Mouse (Mus musculus) testis, postnatal 10 days (tissue): ENCODE results near the gene Ccdc127.

ENCODE experiments used
- DNase-seq: peaks from one replicate; pipeline ENCODE4 v3.0.0; 2021; ENCODE audit warnings: low spot score

Ccdc127 gene

DNA sequence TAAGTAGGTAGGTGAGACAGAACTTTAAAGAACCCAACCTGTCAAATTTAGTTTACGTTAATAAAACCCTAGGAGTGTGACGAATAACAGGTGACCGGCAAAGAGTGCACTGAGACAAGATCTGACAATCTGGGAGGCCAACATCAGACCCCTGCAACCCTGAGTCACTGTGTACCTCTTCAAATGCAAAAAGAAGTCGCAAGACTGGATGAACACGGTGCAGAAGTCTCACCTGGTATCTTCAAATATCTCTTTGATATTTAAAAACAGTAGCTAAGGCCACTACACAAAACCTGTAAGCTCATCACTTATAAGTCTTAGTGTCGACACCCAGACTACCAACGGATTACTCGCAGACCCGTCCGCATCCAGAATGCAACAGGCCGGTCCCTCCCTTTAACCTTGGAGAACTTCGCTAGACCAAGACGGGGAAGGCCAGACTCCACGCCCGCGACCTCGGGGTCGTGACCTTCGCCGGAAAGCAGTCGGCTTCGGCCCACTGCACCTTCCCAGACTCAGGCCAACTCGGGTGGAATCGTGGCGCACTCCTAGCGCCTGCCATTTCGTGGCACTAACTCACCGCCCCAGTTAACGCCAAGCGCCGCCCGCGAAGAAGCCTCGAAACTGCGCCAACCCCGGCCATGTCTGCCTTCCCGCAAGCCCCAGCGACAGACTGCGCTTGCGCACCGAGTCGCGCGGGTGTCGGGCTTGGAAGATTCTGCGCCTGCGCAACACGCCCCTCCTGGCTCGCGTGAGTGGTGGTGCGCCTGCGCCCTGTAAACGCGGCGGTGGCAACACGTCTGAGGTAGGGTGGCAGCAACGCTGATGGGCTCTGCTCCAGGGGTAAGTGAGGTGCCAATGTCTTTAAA is at the start of gene Ccdc127, which contains the start of gene Sdha:
Gene Ccdc127, plus strand, starts transcription at position 744 of the 869 bp plus-strand sequence.
Gene Sdha, minus strand, starts transcription at position 715 of the 869 bp plus-strand sequence.
- peak; percentile 97 for DNase-seq

DNA sequence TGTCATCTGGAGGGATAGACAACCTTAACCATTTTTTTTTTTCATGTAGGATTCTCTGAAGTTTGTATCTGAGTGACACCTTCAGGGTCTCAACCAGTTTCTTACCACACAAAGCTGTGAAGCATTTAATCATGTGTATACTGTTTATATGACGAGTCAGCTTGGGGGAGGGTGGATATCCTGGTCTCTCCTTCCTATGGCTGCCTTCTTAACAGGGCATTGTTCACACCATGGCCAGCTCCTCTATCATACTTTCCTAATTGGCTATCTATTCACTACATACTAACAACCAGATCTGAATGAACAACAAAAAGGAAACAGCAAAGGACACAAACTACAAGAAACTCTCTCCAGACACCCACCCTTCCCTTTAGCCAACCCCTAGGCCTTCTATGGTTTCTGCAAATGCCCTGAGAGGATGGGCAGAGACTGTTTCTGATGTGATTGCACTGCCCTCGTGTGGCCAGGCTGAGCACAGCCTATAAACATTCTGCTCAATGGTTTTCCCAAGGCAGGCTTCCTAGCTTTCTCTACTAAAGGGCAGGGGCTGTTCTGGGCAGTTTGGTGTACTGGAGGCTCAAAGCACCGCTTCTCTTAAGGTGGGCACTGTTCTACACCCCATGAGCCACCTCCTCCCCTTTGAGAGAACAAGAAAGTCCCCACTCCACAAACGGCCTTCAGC is 49.0 kb upstream of the Ccdc127 start:
- DNase-seq: peak; percentile 83

DNA sequence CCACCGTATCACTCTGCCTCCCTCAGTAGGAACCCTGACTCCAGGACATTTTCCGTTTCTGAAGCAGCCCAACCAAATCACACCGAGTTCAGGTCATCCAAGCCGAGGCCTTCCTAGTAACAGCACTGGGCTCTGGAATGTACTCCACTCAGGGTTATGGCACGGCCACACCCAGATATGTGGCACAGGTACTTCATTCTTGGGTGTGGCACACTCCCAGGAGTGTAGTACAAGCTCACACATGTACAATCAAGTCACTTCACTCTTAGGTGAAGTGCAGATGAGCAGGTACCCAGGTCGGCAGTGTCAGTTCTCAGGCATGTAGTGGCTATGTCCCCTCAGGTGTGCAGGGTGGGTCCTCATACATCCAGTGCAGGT is 48.5 kb upstream of the Ccdc127 start:
- no peak for DNase-seq

DNA sequence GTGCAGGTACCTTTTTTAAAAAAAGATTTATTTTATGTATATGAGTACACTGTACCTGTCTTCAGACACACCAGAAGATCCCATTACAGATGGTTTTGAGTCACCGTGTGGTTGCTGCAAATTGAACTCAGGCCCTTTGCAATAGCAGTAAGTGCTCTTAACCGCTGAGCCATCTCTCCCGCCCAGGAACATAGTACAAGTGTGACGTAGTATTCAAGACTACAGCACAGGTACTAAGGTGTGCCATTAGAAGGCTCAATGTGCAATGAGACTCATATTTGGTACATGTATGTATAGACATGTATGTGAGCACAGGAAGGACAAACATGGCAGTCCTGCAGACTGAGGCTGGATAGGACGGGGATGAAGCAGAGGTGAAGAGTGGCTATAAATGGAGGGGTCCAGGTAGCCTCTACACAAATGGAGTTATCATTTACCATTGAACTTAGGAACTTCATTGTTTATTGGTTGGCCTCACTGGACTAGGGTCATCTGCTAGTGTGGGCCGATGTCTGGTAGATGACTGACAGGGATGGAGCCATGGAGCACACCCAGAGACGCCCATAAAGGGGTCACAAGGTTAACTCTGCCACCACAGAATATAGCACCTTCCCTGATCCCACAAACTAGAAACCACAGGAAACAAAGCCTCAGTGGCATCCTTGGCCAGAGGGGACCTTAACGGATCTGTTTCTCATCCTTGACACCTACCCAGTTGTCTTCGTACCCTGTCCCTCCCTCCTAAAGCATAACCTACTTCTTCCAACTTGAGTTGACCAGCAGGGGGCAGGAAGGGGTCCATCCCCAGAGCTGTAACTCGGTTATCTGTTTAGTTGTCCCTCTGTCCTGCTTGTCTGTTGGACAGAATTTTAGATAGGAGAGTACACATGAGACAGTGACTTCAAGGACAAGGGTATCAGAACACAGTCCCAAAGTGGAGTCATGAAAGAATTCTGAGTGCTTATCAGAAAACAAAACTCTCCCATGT is 47.8 kb upstream of the Ccdc127 start:
- DNase-seq: no peak

DNA sequence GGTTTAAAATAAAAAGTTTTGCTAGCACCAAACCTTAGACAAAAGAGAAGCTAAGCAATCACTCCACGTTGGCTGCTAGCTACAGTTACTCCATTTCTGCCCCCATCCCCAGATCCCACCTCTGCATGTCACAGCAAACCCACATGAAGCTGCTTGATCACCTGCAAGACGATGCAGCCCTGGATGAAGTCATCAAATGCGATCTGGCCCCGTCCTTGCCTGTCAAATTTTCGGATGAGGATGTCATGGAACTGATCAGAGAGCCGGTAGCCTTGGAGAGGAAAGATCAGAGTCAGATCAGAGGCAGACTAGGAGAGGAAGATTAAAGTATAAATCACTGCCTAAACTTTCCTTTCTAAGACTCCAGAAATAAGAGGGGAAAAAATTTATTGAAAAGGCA is 44.7 kb upstream of the Ccdc127 start:
- DNase-seq: no peak

DNA sequence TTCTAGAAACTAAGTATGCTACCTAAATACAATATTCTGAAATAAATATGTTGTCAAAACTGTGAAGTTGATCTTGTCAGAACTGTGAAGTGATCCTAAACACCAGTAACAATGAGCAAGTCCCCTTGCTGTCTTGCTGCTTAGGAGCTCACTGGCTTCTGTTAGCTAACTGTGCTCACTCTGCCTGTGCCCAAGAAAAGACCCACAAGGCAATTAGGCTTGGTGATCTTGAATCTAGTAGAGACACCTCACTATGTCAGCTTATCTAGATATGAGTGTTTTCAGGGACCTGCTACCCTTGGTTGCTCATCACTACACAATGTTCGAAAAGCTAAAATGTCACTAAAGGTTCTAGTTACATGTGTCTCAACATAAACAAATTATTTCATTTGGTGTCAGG is 44.3 kb upstream of the Ccdc127 start:
- DNase-seq: no peak

DNA sequence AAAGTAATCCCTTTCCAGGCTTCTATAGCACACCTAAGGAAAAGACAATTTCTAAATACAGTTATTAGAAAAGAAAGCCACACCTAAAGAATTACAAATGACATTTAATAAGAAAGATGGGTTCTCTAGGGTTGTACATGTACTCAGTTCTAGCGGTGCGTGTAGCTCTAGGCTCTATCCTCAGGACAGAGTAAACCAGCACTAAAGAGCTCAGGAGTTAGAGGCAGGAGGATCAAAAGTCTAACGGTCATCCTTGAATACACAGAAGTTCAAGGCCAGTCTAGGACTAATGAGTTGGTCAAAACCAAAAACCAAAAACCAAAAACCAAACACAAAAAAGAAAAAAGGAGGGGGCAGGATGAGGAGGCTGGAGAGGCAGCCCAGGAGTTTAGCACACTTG is 35.5 kb upstream of the Ccdc127 start:
- no peak for DNase-seq

DNA sequence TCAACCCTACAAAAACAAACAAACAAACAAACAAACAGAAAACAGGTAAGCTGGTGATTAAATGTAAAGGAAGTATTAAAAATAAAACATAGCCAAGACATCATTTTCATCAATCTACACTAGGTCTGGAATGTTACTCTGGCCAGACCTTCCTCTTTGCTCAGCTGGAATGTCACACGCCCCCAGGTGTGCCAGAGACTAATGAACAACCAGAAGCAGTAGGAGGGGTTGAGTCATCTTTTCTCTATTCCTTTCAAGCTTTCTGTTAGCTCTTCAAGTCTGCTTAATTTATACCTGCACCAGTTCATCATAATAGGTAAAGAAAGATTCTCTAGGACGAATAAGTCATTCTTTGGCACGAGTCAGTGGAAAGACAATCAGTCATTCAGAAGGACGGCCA is 33.7 kb upstream of the Ccdc127 start:
- no peak for DNase-seq

DNA sequence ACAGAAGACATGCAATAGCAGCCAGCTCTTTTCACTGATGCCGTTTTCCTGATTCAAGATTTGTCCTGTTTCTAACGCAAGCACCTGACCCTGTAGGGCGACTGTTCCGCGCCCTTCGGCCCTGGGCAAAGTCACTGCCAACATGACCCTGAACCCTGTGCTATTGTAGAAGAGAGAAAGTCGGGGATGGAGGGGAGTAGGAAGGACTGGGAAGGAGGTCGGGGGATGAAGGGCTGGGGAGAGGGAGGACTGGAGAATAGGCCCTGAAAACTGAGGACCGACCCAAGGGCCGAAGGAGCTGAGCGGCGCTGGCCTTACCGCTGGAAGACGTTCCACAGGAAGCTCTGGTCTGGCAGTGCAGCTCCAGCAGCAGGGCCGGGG is 33.3 kb upstream of the Ccdc127 start:
- no peak for DNase-seq

DNA sequence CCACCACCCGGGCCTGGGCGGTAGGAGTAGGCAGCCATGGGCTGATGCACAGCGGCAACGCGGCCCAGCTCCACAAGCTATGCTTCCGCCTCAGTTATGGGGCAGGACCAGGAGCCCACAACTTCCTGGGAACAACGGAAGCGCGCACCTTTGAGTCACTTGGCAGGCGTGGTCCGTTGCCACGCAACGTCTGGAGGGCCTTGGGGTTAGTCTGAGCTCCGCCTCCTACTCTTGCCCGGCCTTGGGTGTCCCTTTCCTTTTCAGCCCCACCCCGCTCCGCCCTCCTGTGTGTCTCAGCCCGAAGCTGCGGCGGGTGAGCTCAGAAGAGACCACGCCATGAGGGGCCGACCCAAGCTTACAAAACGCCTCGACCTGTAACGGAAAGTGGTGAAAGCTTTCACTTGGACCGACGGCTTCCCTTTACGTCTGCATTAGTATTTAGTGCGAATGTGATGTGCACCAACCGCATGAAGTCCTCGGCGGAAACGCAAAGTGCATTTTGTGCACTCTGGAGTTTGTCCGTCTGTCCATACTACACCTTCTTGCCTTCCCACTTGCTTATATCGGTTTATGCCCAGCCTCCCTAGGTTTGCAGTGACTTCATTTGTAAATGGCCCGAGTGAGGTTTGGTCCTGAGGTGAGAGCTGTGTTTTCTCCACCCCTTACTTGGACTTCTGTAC is 32.8 kb upstream of the Ccdc127 start, which contains the start of gene Pdcd6:
Gene Pdcd6, minus strand, starts transcription at position 411 of the 680 bp plus-strand sequence.
- DNase-seq: peak; percentile 93

DNA sequence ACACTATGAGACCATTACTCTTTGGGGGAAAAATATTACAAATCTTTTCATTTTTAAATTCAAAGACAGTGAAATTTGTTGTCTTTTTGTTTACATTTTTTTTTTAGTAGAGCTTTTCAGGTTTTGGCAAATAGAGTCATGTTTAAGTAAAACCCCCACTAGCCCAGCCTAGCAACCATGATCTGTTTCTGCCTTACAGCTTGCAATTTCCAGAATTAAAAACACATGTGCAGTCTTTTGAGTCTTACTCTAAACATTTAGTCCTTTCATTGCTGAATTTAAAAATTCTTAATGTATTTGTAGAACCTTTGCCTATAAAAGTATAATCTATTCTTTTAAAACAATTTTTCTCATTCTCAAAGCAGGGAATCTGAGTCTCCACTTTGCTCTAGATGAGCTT is 20.8 kb upstream of the Ccdc127 start:
- DNase-seq: no peak

DNA sequence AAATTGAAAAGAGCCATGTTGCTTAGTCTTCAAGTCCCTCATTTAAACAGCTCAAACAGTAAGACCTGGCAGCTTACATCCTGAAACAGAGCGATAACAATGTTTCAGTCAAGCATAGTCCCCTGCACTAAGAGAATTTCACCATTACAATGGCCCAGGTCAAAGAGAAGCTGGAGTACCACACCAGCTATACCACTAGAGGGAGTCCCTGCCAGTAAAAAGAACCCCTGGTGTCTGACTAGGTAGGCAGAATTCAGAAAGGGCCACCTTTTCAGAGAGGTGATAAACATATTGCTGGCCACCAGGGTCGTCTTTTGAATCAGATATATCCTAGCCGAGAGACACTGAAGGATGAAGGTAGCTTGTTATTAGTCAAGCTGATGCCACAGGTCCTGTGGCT is 9.1 kb upstream of the Ccdc127 start:
- DNase-seq: peak; percentile 47

DNA sequence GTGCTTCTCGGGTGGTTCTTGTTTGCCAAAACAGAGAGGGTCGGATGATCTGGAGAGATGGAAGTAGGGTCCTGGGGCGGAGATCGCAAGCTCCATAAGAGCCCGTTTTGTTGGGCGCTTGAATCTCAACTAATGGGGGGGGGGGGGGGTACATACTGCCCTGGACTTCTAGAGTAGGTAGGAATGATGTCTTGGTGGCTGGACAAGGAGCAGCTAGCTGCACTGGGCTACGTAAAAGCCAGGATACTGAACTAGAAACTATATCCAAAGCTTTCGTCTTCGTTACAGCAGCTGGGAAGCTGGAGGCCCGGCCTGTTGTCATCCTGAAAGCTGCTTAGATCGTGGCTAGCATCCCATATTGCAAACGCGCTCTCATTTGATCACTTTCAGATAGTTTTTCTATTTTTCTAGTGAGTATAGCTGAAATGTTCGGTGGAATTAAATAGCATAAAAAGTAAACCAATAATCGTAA is 362 bp downstream of the Ccdc127 start:
- DNase-seq: no peak

DNA sequence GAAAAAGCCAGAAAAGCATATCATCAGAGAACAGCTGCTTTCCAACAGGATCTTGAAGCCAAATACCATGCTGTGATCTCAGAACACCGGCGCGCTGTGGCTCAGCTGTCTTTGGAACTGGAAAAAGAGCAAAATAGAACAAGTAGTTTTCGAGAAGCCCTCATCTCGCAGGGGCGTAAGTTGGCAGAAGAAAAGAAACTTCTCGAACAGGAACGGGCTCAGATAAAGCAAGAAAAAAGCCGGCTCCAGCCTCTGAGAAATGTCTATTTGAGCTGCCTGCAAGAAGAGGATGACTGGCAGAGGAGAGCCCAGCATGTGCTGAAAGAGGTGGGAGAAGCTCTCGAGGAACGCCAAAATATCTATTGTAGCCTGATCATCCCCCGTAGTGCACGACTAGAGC is 6.4 kb downstream of the Ccdc127 start:
- no peak for DNase-seq

DNA sequence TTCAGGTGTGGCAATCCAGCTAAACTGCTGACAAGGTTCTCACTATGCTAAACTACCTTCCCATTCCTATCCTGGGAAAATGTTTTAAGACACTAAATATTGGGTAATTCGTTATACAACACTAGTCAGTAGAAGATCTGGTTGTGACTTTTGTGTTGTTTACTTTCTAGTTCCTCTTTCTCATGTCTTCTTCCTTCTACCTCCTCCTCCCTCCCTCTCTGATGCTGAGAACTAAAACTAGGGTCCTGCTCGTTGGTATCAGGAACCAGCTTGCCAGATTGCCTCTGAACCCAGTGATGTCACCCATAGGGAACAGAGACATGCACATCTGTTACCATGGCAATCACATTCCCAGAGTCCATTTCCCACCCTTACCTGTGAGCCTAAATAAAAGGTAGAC is 12.1 kb downstream of the Ccdc127 start:
- no peak for DNase-seq

DNA sequence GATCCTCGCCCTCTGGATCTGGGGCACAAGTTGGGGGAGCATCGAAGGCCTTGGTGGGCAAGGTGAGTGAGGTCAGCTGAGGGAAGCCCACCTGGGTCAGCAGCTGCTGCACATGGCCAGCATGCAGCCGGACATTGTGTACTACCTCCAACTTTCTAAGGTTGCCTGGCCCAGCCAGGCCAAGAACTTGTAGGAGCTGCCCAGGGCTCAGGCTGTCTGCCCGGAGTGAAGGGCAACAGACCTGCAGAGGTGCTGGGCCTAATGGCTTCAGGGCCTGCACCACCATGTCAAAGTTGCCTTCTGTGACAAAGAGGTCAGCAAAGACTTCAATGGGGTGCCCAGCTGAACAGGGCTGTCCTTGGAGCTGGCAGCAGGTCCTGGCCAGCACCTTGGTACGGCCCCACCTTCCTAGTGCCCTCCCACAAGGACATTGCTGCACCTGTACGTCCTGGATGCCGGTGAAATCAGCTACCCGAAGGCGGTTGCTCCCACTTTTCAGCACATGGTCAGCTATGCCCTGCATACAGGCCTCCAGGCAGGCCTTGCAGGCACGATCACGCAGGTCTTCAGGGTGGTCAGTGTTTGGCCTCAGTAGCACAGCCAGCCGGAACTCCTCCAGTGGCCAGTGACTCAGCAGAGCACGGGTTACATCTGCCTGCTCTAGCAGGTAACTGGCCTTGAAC is 13.2 kb downstream of the Ccdc127 start:
- no peak for DNase-seq

DNA sequence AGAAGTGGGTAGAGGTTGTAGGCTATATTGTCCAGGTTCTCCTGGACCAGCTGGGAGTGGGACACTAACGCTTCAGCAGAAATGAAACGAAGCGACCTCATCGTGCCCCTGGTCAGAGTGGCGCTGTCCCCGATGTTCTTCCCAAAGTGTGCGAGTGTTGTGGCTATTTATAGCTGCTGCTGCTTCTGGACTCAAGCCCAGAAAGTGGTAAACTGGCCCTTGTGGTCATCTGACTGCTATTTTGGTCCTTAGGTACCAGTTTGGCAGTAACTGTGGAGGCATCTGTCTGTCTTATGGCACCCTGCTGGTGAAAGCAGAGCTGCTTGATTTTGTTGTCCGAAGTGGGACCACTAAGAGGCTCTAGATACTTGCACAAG is 13.7 kb downstream of the Ccdc127 start, which contains the start of gene Lrrc14b:
Gene Lrrc14b, minus strand, starts transcription at position 147 of the 377 bp plus-strand sequence.
- no peak for DNase-seq

DNA sequence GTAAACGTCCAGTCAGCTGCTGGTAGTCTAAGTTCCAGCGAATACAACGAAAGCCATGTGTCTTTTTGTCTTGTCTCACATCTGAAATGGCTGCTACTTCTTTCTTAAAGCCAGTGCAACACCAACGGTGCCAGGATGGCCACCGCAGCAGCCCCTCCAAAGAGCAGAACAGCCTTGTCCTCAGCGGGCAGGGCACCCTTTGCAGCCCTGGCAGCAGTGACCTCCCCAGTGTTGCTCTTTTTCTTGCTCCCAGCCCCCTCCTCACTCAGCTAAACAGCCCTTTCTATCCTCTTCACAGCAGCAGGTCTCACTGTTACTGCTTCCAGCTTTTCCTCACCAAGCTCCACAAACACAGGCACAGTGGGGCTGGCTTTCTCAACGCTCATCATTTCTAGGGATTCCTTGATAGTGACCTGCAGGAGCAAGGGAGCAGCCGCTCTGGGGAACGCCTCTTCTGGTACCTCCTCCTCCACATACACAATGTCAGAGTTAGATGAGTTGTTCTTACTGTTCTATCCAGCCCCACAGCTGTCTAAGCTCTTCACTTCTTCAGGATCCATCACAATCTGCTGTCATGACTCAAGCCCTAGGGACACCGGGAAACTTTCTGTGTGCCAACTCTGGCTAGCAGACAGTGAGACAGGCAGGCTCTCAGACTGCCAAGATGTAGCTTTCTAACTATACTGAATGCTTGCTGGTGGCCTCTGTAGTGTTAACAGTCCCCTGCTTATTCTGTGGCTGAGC is 31.6 kb downstream of the Ccdc127 start:
- no peak for DNase-seq

DNA sequence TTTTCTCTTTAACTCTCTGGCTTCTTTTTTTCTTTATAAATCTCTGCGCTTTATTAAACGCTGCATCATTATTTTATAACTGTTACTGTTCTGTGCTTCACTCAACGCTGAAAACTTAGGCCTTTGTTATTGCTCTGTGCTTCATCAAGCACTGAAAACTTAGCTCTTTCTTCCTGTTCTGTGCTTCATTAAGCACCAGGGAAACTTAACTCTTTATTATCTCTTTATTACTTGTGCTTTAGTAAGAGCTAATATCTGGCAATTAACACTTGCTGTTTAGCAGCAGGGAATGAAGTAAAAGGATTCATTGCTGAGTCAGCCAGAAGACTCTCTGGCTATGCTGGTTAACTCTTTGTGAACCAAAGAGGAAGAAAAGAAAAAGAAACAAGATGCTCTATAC is 32.2 kb downstream of the Ccdc127 start:
- no peak for DNase-seq

DNA sequence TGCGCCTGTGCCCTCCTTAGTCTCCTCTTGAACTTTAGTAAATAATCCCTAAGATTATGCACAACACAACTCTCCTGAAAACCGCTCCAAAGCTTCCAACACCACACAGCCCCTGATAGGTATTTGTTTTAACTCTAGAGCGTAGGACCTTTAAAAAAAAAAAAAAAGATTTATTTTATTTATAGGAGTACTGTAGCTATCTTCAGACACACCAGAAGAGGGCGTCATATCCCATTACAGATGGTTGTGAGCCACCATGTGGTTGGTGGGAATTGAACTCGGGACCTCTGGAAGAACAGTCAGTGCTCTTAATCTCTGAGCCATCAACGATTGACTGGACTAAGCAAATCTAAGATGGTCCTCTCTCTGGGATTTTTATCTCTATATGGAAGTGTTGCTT is 39.6 kb downstream of the Ccdc127 start:
- no peak for DNase-seq
